Mouse (Mus musculus): ENCODE results near the gene Defb22. TPM values are rescaled to one million over a fixed set of nuclear protein-coding genes. Genes with fewer than 3 reads are reported as not detected.

The Defb22 gene
- polyA plus RNA-seq, 1 experiment from 2014 or later: not detected

GRCm38 (mm10) chr2:152436983-152437860 is 52.7 kb downstream of the Defb22 start:
- Histone ChIP-seq H3K4me3 (replicated peaks) (peak overlapping the region; percentile 30), H3K4me1 (peaks cover 10% of the 10 kb centered on the region), H3K9me3 (no peaks in the 10 kb centered on the region), H3K4me2 (peak overlapping the region; percentile 61), H3K36me3 (replicated peaks) (no peaks in the 10 kb centered on the region), H3K27me3 (no peaks in the 10 kb centered on the region; the same call in 1 of the 2 replicates), H3K9ac (peak overlapping the region; percentile 57; the same call in 1 of the 2 replicates), H3K27ac (no peak overlapping the region)
- ATAC-seq (ENCODE audit: low FRiP score): peak; percentile 86
- WGBS: 4% methylated on average over 22 of the region's 23 CpGs

- no peaks in the 10 kb centered on the region for H3K36me3 ChIP-seq (replicated peaks)
- 72% methylated on average over 7 of the region's 7 CpGs for WGBS
- peak; percentile 44; the same call in 1 of the 2 replicates for ATAC-seq (ENCODE audit: low FRiP score)
- H3K4me2 ChIP-seq: no peak overlapping the region
- H3K27ac ChIP-seq: peak overlapping the region; percentile 56; the same call in 1 of the 2 replicates
- no peaks in the 10 kb centered on the region for H3K9me3 ChIP-seq
- H3K4me3 ChIP-seq (replicated peaks): no peak overlapping the region
- no peaks in the 10 kb centered on the region; the same call in 1 of the 2 replicates for H3K27me3 ChIP-seq
- peaks cover 10% of the 10 kb centered on the region for H3K4me1 ChIP-seq
- no peak overlapping the region for H3K9ac ChIP-seq
These were observed 53.5 kb downstream of the Defb22 start for GRCm38 (mm10) chr2:152436405-152436901.

Other genes with a start within 250 kb of the Defb22 start
- 32.3 and 34.8 TPM in 2 replicates for gene Tbc1d20, start 196.3 kb downstream of the Defb22 start, polyA plus RNA-seq (2016; fragmentation: Nextera tagmentation; extraction: Ambion mirVana)
- 93.1 and 98.4 TPM in 2 replicates for gene Rbck1, start 157.5 kb downstream of the Defb22 start, polyA plus RNA-seq (2016; fragmentation: Nextera tagmentation; extraction: Ambion mirVana)
- gene Trib3, start 146.1 kb downstream of the Defb22 start, polyA plus RNA-seq (2016; fragmentation: Nextera tagmentation; extraction: Ambion mirVana): 1.6 and 2.8 TPM in 2 replicates
- gene Nrsn2, start 113.5 kb downstream of the Defb22 start, polyA plus RNA-seq (2016; fragmentation: Nextera tagmentation; extraction: Ambion mirVana): 11.1 and 12.4 TPM in 2 replicates
- gene Sox12, start 92.1 kb downstream of the Defb22 start, polyA plus RNA-seq (2016; fragmentation: Nextera tagmentation; extraction: Ambion mirVana): 16.3 and 19.3 TPM in 2 replicates
- 55.2 and 55.9 TPM in 2 replicates for gene Zcchc3, start 75.1 kb downstream of the Defb22 start, polyA plus RNA-seq (2016; fragmentation: Nextera tagmentation; extraction: Ambion mirVana)
- 1.2 and 1.7 TPM in 2 replicates for gene 6820408C15Rik, start 74.6 kb downstream of the Defb22 start, polyA plus RNA-seq (2016; fragmentation: Nextera tagmentation; extraction: Ambion mirVana)
- not detected in 2 replicates for gene Defb23, start 25.5 kb downstream of the Defb22 start, polyA plus RNA-seq (2016; fragmentation: Nextera tagmentation; extraction: Ambion mirVana)
- not detected in 2 replicates for gene Defb20, start 13.1 kb downstream of the Defb22 start, polyA plus RNA-seq (2016; fragmentation: Nextera tagmentation; extraction: Ambion mirVana)
- gene Defb26, start 21.6 kb upstream of the Defb22 start, polyA plus RNA-seq (2016; fragmentation: Nextera tagmentation; extraction: Ambion mirVana): not detected in 2 replicates
- gene Defb28, start 28.1 kb upstream of the Defb22 start, polyA plus RNA-seq (2016; fragmentation: Nextera tagmentation; extraction: Ambion mirVana): not detected in 2 replicates
- gene Defb29, start 50.0 kb upstream of the Defb22 start, polyA plus RNA-seq (2016; fragmentation: Nextera tagmentation; extraction: Ambion mirVana): not detected in 2 replicates
- not detected in 2 replicates for gene Gm17416, start 79.2 kb upstream of the Defb22 start, polyA plus RNA-seq (2016; fragmentation: Nextera tagmentation; extraction: Ambion mirVana)
- not detected in 2 replicates for gene Defb21, start 82.6 kb upstream of the Defb22 start, polyA plus RNA-seq (2016; fragmentation: Nextera tagmentation; extraction: Ambion mirVana)
- not detected in 2 replicates for gene Defb19, start 90.2 kb upstream of the Defb22 start, polyA plus RNA-seq (2016; fragmentation: Nextera tagmentation; extraction: Ambion mirVana)
- not detected in 2 replicates for gene Defb45, start 109.3 kb upstream of the Defb22 start, polyA plus RNA-seq (2016; fragmentation: Nextera tagmentation; extraction: Ambion mirVana)
- gene Defb36, start 114.2 kb upstream of the Defb22 start, polyA plus RNA-seq (2016; fragmentation: Nextera tagmentation; extraction: Ambion mirVana): not detected in 2 replicates
- gene Defb25, start 132.9 kb upstream of the Defb22 start, polyA plus RNA-seq (2016; fragmentation: Nextera tagmentation; extraction: Ambion mirVana): not detected in 2 replicates
- 0.26 and 0.38 TPM in 2 replicates for gene Rem1, start 136.8 kb upstream of the Defb22 start, polyA plus RNA-seq (2016; fragmentation: Nextera tagmentation; extraction: Ambion mirVana)
- gene H13, start 179.3 kb upstream of the Defb22 start, polyA plus RNA-seq (2016; fragmentation: Nextera tagmentation; extraction: Ambion mirVana): 128 and 131 TPM in 2 replicates
- gene Mcts2, start 196.9 kb upstream of the Defb22 start, polyA plus RNA-seq (2016; fragmentation: Nextera tagmentation; extraction: Ambion mirVana): 39.5 and 41.2 TPM in 2 replicates
- 37.9 and 48.5 TPM in 2 replicates for gene Id1, start 246.1 kb upstream of the Defb22 start, polyA plus RNA-seq (2016; fragmentation: Nextera tagmentation; extraction: Ambion mirVana)